Mouse (Mus musculus) ES-CJ7 (cell line): ENCODE measurements around the gene Zscan18.
A peak's percentile ranks its signal among the peaks of the same experiment; 100 is the strongest.
"Not testable (repeated sequence)": the region's sequence is repeated elsewhere in the genome, so short reads cannot be mapped to it uniquely, and the experiment has no call there.

Source experiments
- DNase-seq: peaks from one replicate; pipeline ENCODE4 v3.0.0; 2011; ENCODE audit warnings: low read depth, low spot score

The Zscan18 gene

DNA sequence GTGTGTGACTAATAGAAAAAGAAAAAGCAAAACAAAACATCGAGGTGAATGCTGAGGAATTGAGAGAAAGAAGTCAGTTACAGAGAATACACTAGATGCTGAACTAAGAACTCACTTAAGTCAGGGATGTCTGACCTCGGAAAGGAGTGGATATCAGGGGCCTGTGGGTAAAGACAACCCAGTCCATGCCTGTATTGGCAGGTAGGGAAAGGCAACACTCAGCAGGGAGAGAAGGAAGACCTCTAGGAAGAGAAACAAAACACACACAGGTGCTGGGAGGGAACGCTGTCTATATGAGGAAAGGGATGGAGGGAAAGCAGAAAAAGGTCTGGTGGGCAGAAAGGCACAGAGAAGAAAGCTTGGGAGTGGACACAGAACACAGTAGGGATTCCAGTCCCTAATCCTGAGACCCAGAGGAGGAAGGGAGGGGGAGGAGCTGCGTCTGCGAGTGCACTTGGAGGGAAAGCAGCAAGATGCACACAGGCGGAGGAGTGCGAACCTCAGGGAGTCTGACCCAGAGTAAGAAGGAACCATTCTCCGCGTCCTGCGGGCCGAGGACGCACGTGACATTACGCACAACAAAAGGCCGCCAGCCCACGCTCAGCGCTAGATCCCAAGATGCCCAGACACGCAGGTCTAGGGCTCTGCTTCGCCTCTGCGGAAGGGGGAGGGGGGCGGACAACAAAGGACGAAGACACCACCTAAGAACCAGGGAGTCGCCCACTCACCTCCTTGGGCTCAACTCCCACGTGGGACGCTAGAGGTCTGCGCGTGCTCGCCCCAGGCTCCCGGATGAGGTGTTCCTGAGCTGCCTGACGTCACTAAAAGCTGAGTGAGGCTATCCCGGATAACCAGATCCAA, at the start of gene Zscan18:
TSS of gene Zscan18 (minus strand) at position 770 of the 861 bp plus-strand sequence.
- peak; percentile 95 for DNase-seq

DNA sequence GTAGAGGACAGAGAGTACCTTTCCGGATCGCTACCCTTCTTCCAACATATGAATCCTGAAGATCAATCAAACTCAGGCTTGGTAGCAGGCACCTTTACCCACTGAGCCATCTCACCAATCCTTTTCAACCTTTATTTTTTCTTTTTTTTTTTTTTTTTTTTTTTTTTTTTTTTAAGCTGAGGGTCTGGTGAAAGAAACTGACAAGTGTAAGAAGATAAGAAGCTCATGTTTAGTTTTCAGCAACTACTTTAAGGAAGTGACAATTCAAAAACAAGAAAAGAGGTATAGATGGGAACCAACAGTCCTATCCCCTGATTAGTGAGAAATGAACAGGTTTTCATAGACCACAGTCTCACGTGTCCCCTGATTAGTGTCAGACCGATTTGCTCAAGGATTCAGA, 32.3 kb upstream of the Zscan18 start:
- no peak for DNase-seq

DNA sequence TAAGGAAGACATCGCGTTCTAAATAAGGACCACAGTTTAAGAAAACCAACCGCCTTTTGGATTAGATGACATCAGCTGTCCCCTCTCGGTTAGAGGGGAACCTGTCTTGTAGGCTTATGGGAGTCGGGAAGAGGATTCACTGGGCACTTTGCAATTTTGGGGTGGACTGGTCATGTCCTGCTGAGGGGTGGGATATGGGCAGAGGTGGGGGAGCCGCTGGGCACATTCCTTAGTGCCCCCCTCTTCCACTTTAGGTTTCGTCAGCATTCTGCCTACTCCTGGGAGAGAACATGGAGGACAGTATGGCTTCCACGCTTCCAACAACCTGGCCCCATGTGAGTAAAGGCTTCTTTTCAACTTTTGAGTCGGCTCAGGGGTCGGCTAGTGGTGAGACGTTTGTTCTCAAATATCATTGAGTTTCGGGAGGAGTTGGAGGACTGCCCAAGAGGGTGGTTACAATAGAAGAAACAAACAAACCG, 31.8 kb upstream of the Zscan18 start:
- no peak for DNase-seq

DNA sequence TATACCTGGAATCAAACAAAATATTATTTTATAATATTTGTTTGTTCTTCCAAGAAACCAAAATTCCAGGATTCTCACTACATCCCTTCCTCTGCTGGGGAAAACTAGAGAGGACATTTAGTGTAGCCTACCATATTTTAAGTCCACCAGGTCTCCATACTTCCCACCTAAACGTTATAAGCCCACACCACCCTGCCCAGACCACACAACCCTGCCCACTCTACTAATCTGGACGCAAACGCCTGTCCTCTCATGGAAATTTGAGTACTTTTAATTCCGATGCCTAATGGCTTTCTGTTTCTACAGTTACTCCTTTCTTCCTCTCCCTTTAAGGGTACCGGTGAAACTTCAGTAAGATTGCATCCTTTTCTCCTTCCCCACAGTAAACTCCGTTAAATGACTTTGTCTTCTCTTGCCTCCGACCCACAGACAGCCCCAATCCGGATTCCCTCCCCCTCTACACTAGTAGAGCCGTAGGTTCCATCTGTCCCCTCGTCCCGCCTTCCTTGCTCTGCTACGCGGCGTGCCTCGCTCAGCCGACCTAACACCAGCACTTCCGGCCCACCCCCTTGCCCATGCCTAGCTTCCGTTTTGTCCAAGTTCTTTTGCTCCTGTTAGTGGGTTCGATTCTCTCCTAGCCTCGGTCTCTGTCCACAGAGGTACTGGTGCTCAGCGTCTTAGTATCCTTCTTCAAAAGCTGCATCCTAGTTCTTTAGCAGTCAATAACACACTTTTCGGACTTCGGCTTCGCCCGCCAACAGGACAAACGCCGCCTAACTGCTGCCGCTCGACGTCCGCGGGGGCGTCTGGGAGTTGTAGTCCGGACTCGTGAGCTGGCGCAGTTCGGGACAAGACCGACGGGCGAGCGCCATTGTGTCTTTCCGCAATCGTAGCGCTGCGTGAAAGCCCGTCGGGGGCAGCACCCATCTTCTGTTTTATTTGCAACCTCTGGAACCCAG, 31.0 kb upstream of the Zscan18 start, which contains the start of gene Zfp110:
TSS of gene Zfp110 (plus strand) at position 600 of the 959 bp plus-strand sequence.
- peak; percentile 95 for DNase-seq

- DNase-seq = peak; percentile 95
Observed at GRCm38 (mm10) chr7:12818521-12819295, 15.3 kb upstream of the Zscan18 start, which contains the start of gene Zfp329. Gene Zfp329, minus strand, starts transcription at chr7:12818858.

DNA sequence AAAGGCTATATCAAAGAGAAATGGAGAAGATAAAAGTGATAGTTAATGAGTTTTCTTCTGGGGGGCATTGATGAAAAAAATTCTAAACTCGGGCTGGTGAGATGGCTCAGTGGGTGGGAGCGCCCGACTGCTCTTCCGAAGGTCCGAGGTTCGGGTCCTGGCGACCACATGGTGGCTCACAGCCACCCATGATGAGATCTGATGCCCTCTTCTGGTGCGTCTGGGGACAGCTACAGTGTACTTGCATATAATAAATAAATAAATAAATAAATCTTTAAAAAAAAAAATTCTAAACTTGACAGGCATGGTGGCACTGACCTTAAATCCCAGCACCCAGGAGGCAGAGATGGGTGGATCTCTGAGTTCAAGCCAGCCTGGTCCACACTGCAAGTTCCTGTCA, 12.1 kb upstream of the Zscan18 start:
- DNase-seq = peak; percentile 59

GRCm38 (mm10) chr7:12803727-12804071, 264 bp upstream of the Zscan18 start:
- no peak for DNase-seq

DNA sequence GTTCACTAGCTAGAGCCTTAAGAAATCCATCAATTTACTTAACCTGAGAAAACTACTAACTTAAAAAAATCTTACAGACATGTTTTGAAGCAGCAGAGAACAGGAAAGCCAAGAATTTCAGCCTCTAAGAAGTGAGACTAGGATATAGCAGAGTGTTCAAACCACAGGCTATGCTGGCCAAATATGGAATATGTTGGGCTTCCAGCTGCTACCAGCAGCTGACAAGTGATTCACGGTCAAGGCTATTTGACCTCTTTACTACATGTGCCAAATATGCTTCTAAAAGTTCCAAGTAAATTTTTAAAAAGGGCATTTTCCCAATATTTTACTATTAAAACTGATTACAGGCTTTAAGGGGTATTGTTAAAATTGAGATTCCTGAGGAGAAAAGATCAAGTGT, 3.9 kb downstream of the Zscan18 start:
- no peak for DNase-seq

DNA sequence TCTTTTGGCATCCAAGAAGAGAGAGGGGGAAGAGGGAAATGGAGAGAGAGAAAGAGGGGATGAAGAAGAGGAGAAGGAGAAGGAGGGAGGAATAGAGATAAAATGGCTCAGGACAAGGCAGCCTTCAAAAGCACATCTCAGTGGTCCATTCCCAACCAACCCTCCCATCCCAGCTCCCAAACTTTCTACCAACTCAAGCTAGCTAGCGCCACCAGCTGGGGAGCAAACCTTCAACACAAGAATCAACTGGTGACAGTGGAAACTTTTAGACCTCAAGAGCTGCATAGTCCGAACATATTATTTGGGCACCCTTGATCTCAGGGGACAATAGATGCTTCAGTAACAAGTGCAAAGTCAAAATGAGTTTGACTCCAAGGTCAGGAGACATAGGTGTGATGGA, 5.5 kb downstream of the Zscan18 start:
- peak; percentile 61 for DNase-seq

DNA sequence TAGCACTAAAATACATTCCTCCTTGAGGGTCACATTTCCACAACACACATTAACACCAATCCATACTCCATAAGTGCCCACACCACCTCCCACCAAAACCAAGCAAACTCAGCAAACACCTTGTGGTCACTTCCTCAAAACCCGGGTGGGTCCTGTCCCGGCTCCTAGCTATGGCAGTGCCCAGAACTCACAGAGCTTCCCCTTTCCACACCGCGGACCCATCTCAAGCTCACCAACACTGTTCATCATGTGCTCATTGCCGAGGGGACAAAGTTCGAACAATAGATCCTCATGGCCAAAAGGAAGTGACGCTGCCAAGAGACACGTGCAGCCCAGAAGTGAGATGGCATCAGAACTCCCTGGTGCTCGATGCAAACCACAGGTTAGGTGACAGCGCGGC, 10.8 kb downstream of the Zscan18 start:
- DNase-seq = not testable (repeated sequence)

GRCm38 (mm10) chr7:12788025-12788424, 15.4 kb downstream of the Zscan18 start:
- no peak for DNase-seq

DNA sequence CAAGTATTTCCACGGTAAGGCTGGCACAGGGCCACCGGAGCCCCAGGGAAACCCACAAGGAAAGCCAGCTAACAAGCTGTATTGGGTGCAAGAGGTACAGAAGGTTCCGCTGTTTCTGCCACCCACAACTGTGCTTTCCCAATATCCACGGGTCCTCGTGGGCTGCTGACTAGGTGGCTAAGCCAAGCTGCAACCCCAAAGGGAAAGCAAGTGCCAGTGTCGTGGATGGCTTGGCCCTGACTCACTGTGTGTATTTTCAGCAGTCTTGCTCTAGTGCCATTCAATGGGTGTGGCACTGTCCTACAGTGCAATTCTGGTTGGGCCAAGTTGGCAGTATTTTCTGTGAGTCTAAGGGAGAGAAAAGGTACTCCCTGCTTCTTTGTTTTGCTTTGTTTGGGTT, 16.1 kb downstream of the Zscan18 start:
- DNase-seq = no peak

DNA sequence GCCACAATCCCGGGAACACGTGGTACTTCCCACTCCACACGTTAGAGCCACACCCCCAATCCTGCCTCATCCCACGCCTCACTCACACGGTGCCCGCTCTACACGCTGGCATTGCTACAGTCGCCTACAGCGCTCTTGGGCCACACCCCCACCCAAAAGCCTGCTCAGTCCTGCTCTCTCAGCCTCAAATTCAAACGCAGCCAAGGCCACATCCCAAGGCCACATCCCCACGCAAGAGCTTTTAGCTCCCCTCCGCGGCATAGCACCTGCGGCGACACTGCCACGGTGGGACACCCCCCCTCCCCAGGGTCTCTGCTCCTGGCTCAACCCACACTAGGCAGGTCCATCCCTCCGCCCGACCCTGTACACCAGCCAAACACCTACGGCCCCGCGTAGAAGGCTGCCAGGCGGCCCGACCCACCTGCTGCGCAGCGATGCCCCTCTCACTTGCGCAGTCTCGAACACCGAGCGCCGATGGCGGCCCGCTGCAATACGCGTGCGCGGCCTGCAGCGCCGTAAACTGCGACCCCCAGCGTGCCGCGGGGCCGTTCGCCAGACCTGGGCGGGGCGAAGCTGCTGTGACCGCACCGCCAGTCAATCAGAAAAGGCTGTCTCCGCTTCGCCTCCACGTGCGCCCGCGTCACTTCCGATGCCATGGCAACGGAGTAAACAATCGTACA, 23.1 kb downstream of the Zscan18 start:
- peak; percentile 94 for DNase-seq

DNA sequence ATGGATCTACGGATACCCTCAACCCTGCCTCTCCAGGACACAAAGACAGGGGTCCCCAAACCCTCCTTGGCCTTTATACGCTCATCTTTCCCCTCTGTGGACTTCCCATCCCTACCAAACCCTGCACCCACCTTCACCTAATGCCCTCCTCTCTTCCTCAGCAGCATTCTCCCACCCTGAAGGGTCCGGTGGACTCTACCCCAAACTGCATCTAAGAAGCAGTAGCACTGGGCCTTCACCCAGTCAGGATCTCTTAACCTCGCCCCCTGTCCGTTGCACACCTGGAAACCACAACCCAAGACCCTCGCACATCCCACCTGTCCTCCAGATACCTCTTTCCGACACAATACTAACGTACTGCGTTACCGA, 23.7 kb downstream of the Zscan18 start:
- DNase-seq = no peak

- DNase-seq = no peak
Observed at GRCm38 (mm10) chr7:12779141-12779540, 24.3 kb downstream of the Zscan18 start.

DNA sequence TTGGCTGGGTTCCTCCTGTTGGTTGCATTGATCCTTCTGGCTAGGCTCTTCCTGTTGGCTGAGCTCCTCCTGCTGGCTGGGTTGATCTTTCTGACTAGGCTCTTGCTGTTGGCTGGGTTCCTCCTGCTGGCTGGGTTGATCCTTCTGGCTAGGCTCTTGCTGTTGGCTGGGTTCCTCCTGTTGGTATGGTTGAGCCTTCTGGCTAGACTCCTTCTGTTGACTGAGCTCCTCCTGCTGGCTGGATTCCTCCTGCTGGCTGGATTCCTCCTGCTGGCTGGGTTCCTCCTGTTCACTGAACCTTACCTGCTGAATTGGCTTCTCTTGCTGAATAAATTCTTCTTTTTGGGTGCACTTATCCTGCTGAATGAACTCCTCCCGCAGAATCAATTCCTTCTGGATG, 28.8 kb downstream of the Zscan18 start:
- DNase-seq = no peak

DNA sequence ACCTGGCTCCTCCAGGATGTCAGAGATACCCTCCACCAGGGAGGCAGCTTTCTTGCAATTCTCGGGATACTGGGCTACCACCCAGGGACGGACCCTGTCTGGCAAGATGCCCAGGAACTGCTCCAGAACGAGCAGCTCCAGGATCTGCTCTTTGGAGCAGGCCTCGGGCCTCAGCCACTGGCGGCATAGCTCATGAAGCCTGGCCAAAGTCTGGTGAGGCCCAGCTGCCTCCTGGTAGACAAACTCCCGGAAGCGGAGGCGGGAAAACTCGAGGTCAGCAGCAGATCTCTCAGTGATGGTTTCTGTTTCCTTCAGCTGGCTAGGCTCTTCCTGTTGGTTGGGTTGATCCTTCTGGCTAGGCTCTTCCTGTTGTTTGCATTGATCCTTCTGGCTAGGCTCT, 29.3 kb downstream of the Zscan18 start:
- no peak for DNase-seq

GRCm38 (mm10) chr7:12749431-12750198, 53.8 kb downstream of the Zscan18 start:
- DNase-seq = peak; percentile 26

DNA sequence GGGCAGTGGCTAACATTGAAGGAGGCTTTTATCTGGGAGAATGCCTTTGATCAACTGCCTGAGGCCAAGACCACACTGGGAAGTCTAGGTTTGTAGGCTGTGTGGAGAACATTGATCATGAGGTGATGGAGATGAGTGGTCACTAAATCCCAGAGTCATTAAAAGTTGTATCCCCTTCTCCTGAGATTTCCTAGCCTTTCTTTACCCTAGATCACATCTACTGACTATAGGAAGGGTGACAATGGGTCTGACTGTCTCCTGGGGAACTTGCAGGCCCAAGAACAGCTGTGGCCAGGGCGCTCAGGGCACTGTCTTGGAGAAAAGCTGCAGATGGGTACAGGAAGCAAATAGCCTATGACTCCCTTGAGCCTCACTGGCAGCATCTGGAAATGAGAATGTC, 68.5 kb downstream of the Zscan18 start, which contains the start of gene Vmn2r56:
TSS of gene Vmn2r56 (minus strand) at position 101 of the 400 bp plus-strand sequence.
- no peak for DNase-seq
